Mouse (Mus musculus): ENCODE measurements at regions not wholly inside any gene's neighbourhood (a gene's known extent, or its start where the extent isn't known, plus 50 kb on each side); places are given as distances from the start of the nearest gene placed in this dataset.

DNA sequence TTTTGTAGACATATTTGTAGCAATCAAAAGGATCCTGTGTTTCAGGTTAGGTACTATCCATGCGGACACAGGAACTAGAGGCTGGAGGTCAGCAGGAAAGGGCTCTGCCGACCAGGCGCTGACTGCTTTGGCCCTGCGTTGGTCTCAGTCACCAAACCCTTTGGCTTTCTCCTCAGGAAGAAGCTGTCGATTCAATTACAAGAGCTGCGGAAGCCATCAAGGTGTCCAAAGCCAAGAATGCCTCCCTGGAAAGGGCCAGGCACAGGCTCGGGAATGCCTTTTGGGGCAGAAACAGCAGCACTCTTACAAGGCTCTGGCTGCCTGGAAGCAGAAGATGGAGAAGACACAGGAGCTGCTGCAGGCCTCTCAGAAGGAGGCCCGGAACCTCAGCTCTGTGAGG lies 205.2 kb upstream of the Ift57 start:
- Histone ChIP-seq H3K4me2 (ENCODE audit: low read length) (no peak overlapping the region), H3K36me3 (ENCODE audit: insufficient read depth, low read length) (no peaks in the 10 kb centered on the region), H3K9me3 (replicated peaks; ENCODE audit: low read length) (no peaks in the 10 kb centered on the region), H3K27ac (no peak overlapping the region), H3K4me1 (replicated peaks; ENCODE audit: insufficient read depth, low read length) (no peaks in the 10 kb centered on the region), H3K9ac (ENCODE audit: low read depth, low read length) (no peak overlapping the region), H3K4me3 (replicated peaks; ENCODE audit: low read depth, low read length) (no peak overlapping the region), H3K27me3 (ENCODE audit: insufficient read depth, low read length) (no peaks in the 10 kb centered on the region)
- WGBS = 75% methylated on average over 8 of the region's 8 CpGs
- ATAC-seq (replicated peaks; ENCODE audit: low FRiP score, low read depth) = no peak
- no peak for DNase-seq (ENCODE audit: low spot score)
- no peak for TF ChIP-seq CTCF (IDR thresholded peaks at IDR 0.05; ENCODE audit: low read depth)

DNA sequence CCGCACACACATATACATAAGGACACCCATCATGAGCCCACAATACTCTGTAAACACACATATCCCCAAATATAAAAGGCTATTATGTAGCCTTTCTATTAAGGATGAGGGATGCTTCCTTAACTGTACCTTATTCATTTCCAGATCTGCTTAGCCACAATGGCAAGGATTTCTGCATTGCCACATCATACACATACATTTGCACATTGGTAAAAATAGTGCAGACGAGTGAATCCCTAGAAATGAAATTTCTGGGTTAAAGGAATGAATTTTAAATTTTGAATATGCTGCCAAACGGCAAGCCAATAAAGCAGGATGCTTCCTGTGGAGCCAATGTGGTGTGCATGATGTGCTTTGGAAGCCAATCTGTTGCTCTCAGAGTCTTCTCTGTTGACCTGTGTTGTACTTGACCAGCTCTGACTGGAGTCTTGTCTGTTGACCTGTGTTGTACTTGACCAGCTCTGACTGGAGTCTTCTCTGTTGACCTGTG lies 201.5 kb upstream of the Ift57 start:
- Histone ChIP-seq H3K9me3 (replicated peaks; ENCODE audit: low read length) (no peaks in the 10 kb centered on the region), H3K4me2 (ENCODE audit: low read length) (no peak overlapping the region), H3K27me3 (ENCODE audit: insufficient read depth, low read length) (no peaks in the 10 kb centered on the region), H3K27ac (no peak overlapping the region), H3K4me1 (replicated peaks; ENCODE audit: insufficient read depth, low read length) (no peaks in the 10 kb centered on the region), H3K4me3 (replicated peaks; ENCODE audit: low read depth, low read length) (no peak overlapping the region), H3K9ac (ENCODE audit: low read depth, low read length) (no peak overlapping the region), H3K36me3 (ENCODE audit: insufficient read depth, low read length) (no peaks in the 10 kb centered on the region)
- DNase-seq (ENCODE audit: low spot score) (no peak), ATAC-seq (replicated peaks; ENCODE audit: low FRiP score, low read depth) (no peak)
- WGBS = 92% methylated on average over 3 of the region's 3 CpGs
- TF ChIP-seq CTCF (IDR thresholded peaks at IDR 0.05; ENCODE audit: low read depth) = no peak

DNA sequence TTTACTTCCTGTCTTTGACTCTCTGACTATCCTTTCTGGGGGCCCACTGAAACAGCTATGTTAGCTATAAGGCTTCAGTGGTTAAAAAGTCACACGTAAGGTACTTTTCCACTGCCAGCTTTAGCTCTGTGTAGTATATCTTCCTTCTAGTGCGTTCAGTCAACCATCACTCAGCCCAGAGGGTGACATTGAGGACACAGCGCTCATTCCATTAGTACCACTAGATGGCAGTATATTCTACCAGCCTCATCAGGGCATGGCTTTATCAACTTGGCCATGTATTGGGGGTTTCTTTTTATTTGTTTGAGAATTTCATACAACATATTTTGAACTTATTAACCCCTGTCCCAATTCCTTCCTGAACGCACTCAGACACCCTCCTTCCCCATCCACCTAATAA lies 198.2 kb upstream of the Ift57 start:
- H3K4me2 ChIP-seq (ENCODE audit: low read length) = no peak overlapping the region
- TF ChIP-seq CTCF (IDR thresholded peaks at IDR 0.05; ENCODE audit: low read depth) = peak; percentile 87
- peak; percentile 83 for ATAC-seq (replicated peaks; ENCODE audit: low FRiP score, low read depth)
- H3K4me3 ChIP-seq (replicated peaks; ENCODE audit: low read depth, low read length) = no peak overlapping the region
- no peaks in the 10 kb centered on the region for H3K36me3 ChIP-seq (ENCODE audit: insufficient read depth, low read length)
- H3K27ac ChIP-seq = no peak overlapping the region
- no peaks in the 10 kb centered on the region for H3K4me1 ChIP-seq (replicated peaks; ENCODE audit: insufficient read depth, low read length)
- no peaks in the 10 kb centered on the region for H3K27me3 ChIP-seq (ENCODE audit: insufficient read depth, low read length)
- peak; percentile 82 for DNase-seq (ENCODE audit: low spot score)
- no peak overlapping the region for H3K9ac ChIP-seq (ENCODE audit: low read depth, low read length)
- 24% methylated on average over 4 of the region's 4 CpGs for WGBS
- H3K9me3 ChIP-seq (replicated peaks; ENCODE audit: low read length) = no peaks in the 10 kb centered on the region

DNA sequence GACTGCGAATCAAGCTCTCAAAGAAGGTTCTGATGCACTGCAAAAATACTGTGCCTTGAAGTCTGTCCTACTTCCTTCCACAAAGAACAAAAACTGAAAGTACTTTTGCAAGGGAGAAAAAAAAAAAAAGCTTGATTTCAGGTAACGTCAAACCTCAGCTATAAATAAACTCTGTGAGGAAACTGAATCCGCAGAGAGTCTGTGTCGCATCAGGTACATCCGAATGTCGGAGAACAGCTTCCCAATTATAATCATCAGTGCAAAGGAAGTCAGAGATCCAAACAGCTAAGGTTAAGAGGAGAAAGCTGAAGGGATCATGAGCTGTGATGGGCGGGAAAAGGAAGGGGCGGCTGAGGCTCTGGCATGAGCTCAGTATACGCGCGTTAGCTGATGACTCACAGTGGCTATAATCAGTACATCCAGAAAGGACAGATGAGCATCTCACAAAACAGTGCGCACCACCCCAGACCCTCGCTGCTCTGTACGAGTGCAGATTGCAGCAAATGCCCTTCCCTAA lies 195.1 kb upstream of the Ift57 start:
- no peaks in the 10 kb centered on the region for H3K27me3 ChIP-seq (ENCODE audit: insufficient read depth, low read length)
- TF ChIP-seq CTCF (IDR thresholded peaks at IDR 0.05; ENCODE audit: low read depth) = no peak
- H3K4me2 ChIP-seq (ENCODE audit: low read length) = peak overlapping the region; percentile 27
- H3K27ac ChIP-seq = no peak overlapping the region
- ATAC-seq (replicated peaks; ENCODE audit: low FRiP score, low read depth) = no peak
- no peaks in the 10 kb centered on the region for H3K36me3 ChIP-seq (ENCODE audit: insufficient read depth, low read length)
- H3K9me3 ChIP-seq (replicated peaks; ENCODE audit: low read length) = no peaks in the 10 kb centered on the region
- H3K4me3 ChIP-seq (replicated peaks; ENCODE audit: low read depth, low read length) = no peak overlapping the region
- peak; percentile 9 for DNase-seq (ENCODE audit: low spot score)
- H3K4me1 ChIP-seq (replicated peaks; ENCODE audit: insufficient read depth, low read length) = no peaks in the 10 kb centered on the region
- H3K9ac ChIP-seq (ENCODE audit: low read depth, low read length) = no peak overlapping the region
- WGBS = 54% methylated on average over 14 of the region's 14 CpGs

DNA sequence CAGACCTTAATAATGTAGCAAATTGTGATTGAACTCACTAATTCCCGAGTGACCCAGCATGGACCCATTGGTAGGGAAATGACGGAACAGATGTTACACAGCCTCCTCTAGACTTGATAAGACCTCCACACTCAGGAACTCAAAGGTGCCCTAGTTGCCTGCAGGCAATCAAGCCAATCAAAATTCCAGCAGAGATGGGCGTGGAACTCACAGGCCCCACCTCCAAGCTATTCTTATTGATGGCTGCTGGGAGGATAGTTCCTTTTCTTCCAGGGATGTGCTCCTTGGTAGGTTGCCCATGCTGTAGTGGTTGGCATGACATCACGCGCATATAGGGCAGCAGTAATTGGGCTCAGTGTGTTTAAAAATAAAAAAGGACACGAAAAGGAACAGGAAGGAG lies 194.4 kb upstream of the Ift57 start:
- WGBS = 86% methylated on average over 6 of the region's 6 CpGs
- TF ChIP-seq CTCF (IDR thresholded peaks at IDR 0.05; ENCODE audit: low read depth) = no peak
- no peak overlapping the region for H3K27ac ChIP-seq
- no peak overlapping the region for H3K4me2 ChIP-seq (ENCODE audit: low read length)
- DNase-seq (ENCODE audit: low spot score) = no peak
- H3K36me3 ChIP-seq (ENCODE audit: insufficient read depth, low read length) = no peaks in the 10 kb centered on the region
- H3K9me3 ChIP-seq (replicated peaks; ENCODE audit: low read length) = no peaks in the 10 kb centered on the region
- no peak overlapping the region for H3K4me3 ChIP-seq (replicated peaks; ENCODE audit: low read depth, low read length)
- H3K9ac ChIP-seq (ENCODE audit: low read depth, low read length) = no peak overlapping the region
- no peaks in the 10 kb centered on the region for H3K27me3 ChIP-seq (ENCODE audit: insufficient read depth, low read length)
- H3K4me1 ChIP-seq (replicated peaks; ENCODE audit: insufficient read depth, low read length) = no peaks in the 10 kb centered on the region
- no peak for ATAC-seq (replicated peaks; ENCODE audit: low FRiP score, low read depth)

DNA sequence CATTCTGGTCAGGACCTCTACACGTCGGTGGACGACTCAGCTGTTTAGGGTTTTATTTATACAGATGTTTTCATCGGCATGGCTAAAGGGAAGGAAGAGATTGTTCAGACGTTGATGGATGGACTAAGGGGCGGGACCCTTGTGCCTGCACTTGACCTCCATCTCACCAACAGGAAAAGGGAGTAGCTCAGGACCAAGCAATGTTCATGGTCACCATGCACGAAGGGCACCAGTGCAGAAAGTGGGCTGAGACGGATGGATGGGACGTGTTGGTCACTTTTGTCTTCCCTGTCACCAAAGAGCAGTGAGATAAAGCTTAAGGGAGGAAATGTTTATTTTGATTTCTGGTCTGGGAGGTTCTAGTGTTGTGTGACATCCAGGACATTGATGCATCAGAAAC lies 193.8 kb upstream of the Ift57 start:
- no peaks in the 10 kb centered on the region for H3K9me3 ChIP-seq (replicated peaks; ENCODE audit: low read length)
- TF ChIP-seq CTCF (IDR thresholded peaks at IDR 0.05; ENCODE audit: low read depth) = no peak
- 33% methylated on average over 9 of the region's 9 CpGs for WGBS

DNA sequence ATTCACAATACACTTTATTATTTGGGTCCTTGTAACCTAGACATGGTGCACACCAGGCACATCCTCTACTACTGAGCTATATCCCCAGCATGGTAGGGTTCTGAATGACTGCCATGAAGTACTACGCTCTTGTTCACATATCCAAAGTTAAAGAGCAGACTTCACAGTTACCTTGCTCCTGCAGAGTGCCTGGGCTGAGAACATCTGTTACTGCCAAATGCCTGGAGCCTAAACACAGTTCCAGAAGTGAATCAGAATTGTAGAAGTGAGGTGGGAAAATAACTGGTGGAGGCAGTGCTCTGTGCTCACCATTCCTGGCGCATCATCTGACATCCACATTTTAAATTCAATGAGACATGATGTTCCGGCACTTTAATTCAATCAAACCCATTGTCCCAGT lies 180.2 kb upstream of the Ift57 start:
- H3K4me2 ChIP-seq (ENCODE audit: low read length) = no peak overlapping the region

More for the DNA sequence above, 193.8 kb upstream of the Ift57 start:
- Histone ChIP-seq H3K27me3 (ENCODE audit: insufficient read depth, low read length) (no peaks in the 10 kb centered on the region), H3K27ac (no peak overlapping the region), H3K4me1 (replicated peaks; ENCODE audit: insufficient read depth, low read length) (no peaks in the 10 kb centered on the region), H3K9ac (ENCODE audit: low read depth, low read length) (no peak overlapping the region), H3K4me2 (ENCODE audit: low read length) (no peak overlapping the region), H3K36me3 (ENCODE audit: insufficient read depth, low read length) (no peaks in the 10 kb centered on the region), H3K4me3 (replicated peaks; ENCODE audit: low read depth, low read length) (no peak overlapping the region)
- ATAC-seq (replicated peaks; ENCODE audit: low FRiP score, low read depth) (no peak), DNase-seq (ENCODE audit: low spot score) (peak; percentile 8)

More for the DNA sequence above, 180.2 kb upstream of the Ift57 start:
- Histone ChIP-seq H3K4me3 (replicated peaks; ENCODE audit: low read depth, low read length) (no peak overlapping the region), H3K36me3 (ENCODE audit: insufficient read depth, low read length) (no peaks in the 10 kb centered on the region), H3K27me3 (ENCODE audit: insufficient read depth, low read length) (no peaks in the 10 kb centered on the region), H3K27ac (no peak overlapping the region), H3K9ac (ENCODE audit: low read depth, low read length) (no peak overlapping the region), H3K9me3 (replicated peaks; ENCODE audit: low read length) (no peaks in the 10 kb centered on the region), H3K4me1 (replicated peaks; ENCODE audit: insufficient read depth, low read length) (no peaks in the 10 kb centered on the region)
- 91% methylated on average over 3 of the region's 3 CpGs for WGBS
- ATAC-seq (replicated peaks; ENCODE audit: low FRiP score, low read depth) (no peak), DNase-seq (ENCODE audit: low spot score) (no peak)
- no peak for TF ChIP-seq CTCF (IDR thresholded peaks at IDR 0.05; ENCODE audit: low read depth)
